24 mouse cellular contexts compared by ENCODE assay signal in genomic region chr9:118587115-118587514, GRCm38 (mm10).
"Had no signal": no experiment of that assay in that cellular context is flagged by ENCODE, and none has a peak within 500 bp of the region (broad histone marks: within the 10 kb centered on the region; RNA-seq: fewer than 3 reads in every experiment).

No protein-coding gene starts in this region.

- H3K36me3 ChIP-seq: heart, embryonic 15.5 days had no signal

- H3K4me2 ChIP-seq: heart, embryonic 11.5 days; heart, embryonic 13.5 days; heart, embryonic 15.5 days; hindbrain, embryonic 12.5 days; hindbrain, embryonic 14.5 days; limb, embryonic 13.5 days; limb, embryonic 15.5 days; liver, embryonic 12.5 days had no signal

- H3K27me3 ChIP-seq: heart, embryonic 13.5 days; heart, embryonic 15.5 days; hindbrain, embryonic 12.5 days; limb, embryonic 13.5 days; limb, embryonic 15.5 days; liver, embryonic 12.5 days had no signal

- H3K27ac ChIP-seq: gastrocnemius, adult 2 months; heart, embryonic 13.5 days; heart, embryonic 15.5 days; hindbrain, embryonic 10.5 days; hindbrain, embryonic 12.5 days; hindbrain, embryonic 14.5 days; kidney, postnatal 0 days; limb, embryonic 13.5 days; limb, embryonic 15.5 days; liver, embryonic 12.5 days; liver, embryonic 14.5 days had no signal

- H3K4me3 ChIP-seq: gastrocnemius, adult 2 months; heart, embryonic 13.5 days; heart, embryonic 15.5 days; hindbrain, embryonic 10.5 days; hindbrain, embryonic 12.5 days; limb, embryonic 13.5 days; limb, embryonic 15.5 days; liver, embryonic 12.5 days had no signal

- H3K9ac ChIP-seq: heart, embryonic 13.5 days; heart, embryonic 15.5 days; hindbrain, embryonic 12.5 days; hindbrain, embryonic 14.5 days; limb, embryonic 13.5 days; limb, embryonic 15.5 days; liver, embryonic 12.5 days; liver, embryonic 14.5 days had no signal

- H3K9me3 ChIP-seq: heart, embryonic 13.5 days; heart, embryonic 15.5 days; hindbrain, embryonic 10.5 days; hindbrain, embryonic 12.5 days; limb, embryonic 13.5 days; limb, embryonic 15.5 days; liver, embryonic 12.5 days had no signal

- ATAC-seq: hindbrain, embryonic 16.5 days; inflammation-experienced regulatory T-cells, adult 6 months; liver, embryonic 12.5 days had no signal

- DNase-seq: gastrocnemius, adult 2 months; gastrocnemius, postnatal 10 days; gastrocnemius, postnatal 25 days; heart, adult 18-20 months; heart, postnatal 4 days; kidney, adult 11 months; kidney, adult 8-10 months; kidney, postnatal 14 days; layer of hippocampus, adult 9-11 months; layer of hippocampus, postnatal 36 days; left cerebral cortex, postnatal 4 days had no signal
